Mouse (Mus musculus): Measurements from ENCODE around the gene Cuedc2. TPM values are rescaled to one million over a fixed set of nuclear protein-coding genes. Genes with fewer than 3 reads are reported as not detected.
A peak's percentile ranks its signal among the peaks of the same experiment; 100 is the strongest.

Gene Cuedc2
- polyA plus RNA-seq, 1 experiment from 2014 or later, result 126 TPM

GRCm38 (mm10) chr19:46290535-46291105, 47.9 kb downstream of the Cuedc2 start:
- H3K9ac ChIP-seq, result no peak overlapping the region
- no peak overlapping the region for H3K4me2 ChIP-seq (replicated peaks)
- no peak for ATAC-seq
- H3K27ac ChIP-seq, result no peak overlapping the region
- no peak overlapping the region for H3K4me3 ChIP-seq (replicated peaks)
- WGBS, result 60% methylated on average over 12 of the region's 12 CpGs
- no peaks in the 10 kb centered on the region for H3K27me3 ChIP-seq (replicated peaks)
- no peaks in the 10 kb centered on the region for H3K4me1 ChIP-seq (replicated peaks)
- H3K9me3 ChIP-seq, result no peaks in the 10 kb centered on the region
- H3K36me3 ChIP-seq, result peaks cover 11% of the 10 kb centered on the region; the same call in 1 of the 2 replicates

GRCm38 (mm10) chr19:46287566-46287965, 50.9 kb downstream of the Cuedc2 start:
- H3K4me1 ChIP-seq (replicated peaks), result no peaks in the 10 kb centered on the region

GRCm38 (mm10) chr19:46286926-46287325, 51.6 kb downstream of the Cuedc2 start:
- ATAC-seq, result no peak
- 88% methylated on average over 3 of the region's 3 CpGs for WGBS

More at GRCm38 (mm10) chr19:46287566-46287965, 50.9 kb downstream of the Cuedc2 start:
- peaks cover 32% of the 10 kb centered on the region for H3K36me3 ChIP-seq
- H3K4me3 ChIP-seq (replicated peaks), result no peak overlapping the region
- H3K4me2 ChIP-seq (replicated peaks), result no peak overlapping the region
- no peaks in the 10 kb centered on the region for H3K9me3 ChIP-seq
- no peaks in the 10 kb centered on the region for H3K27me3 ChIP-seq (replicated peaks)
- WGBS, result 89% methylated on average over 3 of the region's 3 CpGs
- no peak for ATAC-seq
- H3K27ac ChIP-seq, result no peak overlapping the region
- no peak overlapping the region for H3K9ac ChIP-seq

GRCm38 (mm10) chr19:46286047-46286446, 52.5 kb downstream of the Cuedc2 start:
- H3K36me3 ChIP-seq, result peaks cover 46% of the 10 kb centered on the region
- H3K9ac ChIP-seq, result no peak overlapping the region
- no peaks in the 10 kb centered on the region for H3K4me1 ChIP-seq (replicated peaks)
- no peak overlapping the region for H3K4me2 ChIP-seq (replicated peaks)
- no peaks in the 10 kb centered on the region for H3K9me3 ChIP-seq
- H3K4me3 ChIP-seq (replicated peaks), result no peak overlapping the region
- H3K27ac ChIP-seq, result no peak overlapping the region
- WGBS, result 88% methylated on average over 6 of the region's 6 CpGs
- no peak for ATAC-seq
- no peaks in the 10 kb centered on the region for H3K27me3 ChIP-seq (replicated peaks)

More at GRCm38 (mm10) chr19:46286926-46287325, 51.6 kb downstream of the Cuedc2 start:
- no peak overlapping the region for H3K4me2 ChIP-seq (replicated peaks)
- no peak overlapping the region for H3K9ac ChIP-seq
- H3K4me3 ChIP-seq (replicated peaks), result no peak overlapping the region
- H3K9me3 ChIP-seq, result no peaks in the 10 kb centered on the region
- H3K36me3 ChIP-seq, result peaks cover 38% of the 10 kb centered on the region
- H3K27ac ChIP-seq, result no peak overlapping the region
- no peaks in the 10 kb centered on the region for H3K27me3 ChIP-seq (replicated peaks)
- no peaks in the 10 kb centered on the region for H3K4me1 ChIP-seq (replicated peaks)

- WGBS, result 83% methylated on average over 7 of the region's 7 CpGs
- Histone ChIP-seq H3K27ac (no peak overlapping the region), H3K27me3 (replicated peaks) (no peaks in the 10 kb centered on the region), H3K4me1 (replicated peaks) (no peaks in the 10 kb centered on the region), H3K9me3 (no peaks in the 10 kb centered on the region), H3K9ac (no peak overlapping the region), H3K4me2 (replicated peaks) (no peak overlapping the region), H3K36me3 (peaks cover 46% of the 10 kb centered on the region), H3K4me3 (replicated peaks) (no peak overlapping the region)
- no peak for ATAC-seq
These were observed 52.9 kb downstream of the Cuedc2 start for GRCm38 (mm10) chr19:46285631-46286030.

GRCm38 (mm10) chr19:46284686-46285085, 53.8 kb downstream of the Cuedc2 start:
- 91% methylated on average over 4 of the region's 4 CpGs for WGBS
- H3K9ac ChIP-seq, result no peak overlapping the region
- no peaks in the 10 kb centered on the region for H3K27me3 ChIP-seq (replicated peaks)
- no peaks in the 10 kb centered on the region for H3K9me3 ChIP-seq
- H3K4me3 ChIP-seq (replicated peaks), result no peak overlapping the region
- H3K4me1 ChIP-seq (replicated peaks), result no peaks in the 10 kb centered on the region
- ATAC-seq, result no peak
- H3K27ac ChIP-seq, result no peak overlapping the region
- peaks cover 46% of the 10 kb centered on the region for H3K36me3 ChIP-seq
- H3K4me2 ChIP-seq (replicated peaks), result no peak overlapping the region

- ATAC-seq, result no peak
- Histone ChIP-seq H3K36me3 (peaks cover 52% of the 10 kb centered on the region), H3K27me3 (replicated peaks) (no peaks in the 10 kb centered on the region), H3K9ac (no peak overlapping the region), H3K27ac (no peak overlapping the region), H3K4me3 (replicated peaks) (no peak overlapping the region), H3K4me2 (replicated peaks) (no peak overlapping the region), H3K4me1 (replicated peaks) (no peaks in the 10 kb centered on the region), H3K9me3 (no peaks in the 10 kb centered on the region)
- WGBS, result 96% methylated on average over 11 of the region's 11 CpGs
These were observed 56.2 kb downstream of the Cuedc2 start for GRCm38 (mm10) chr19:46282081-46282849.

MicroRNA genes within 50 kb of the gene (microRNA counts, 519-probe panel; counts per million panel counts)
- microRNA mmu-miR-146b, result 2,630 counts per million, percentile 69 among the panel's probes with 10 or more counts

Other genes starting within 250 kb of the Cuedc2 start
- not detected in 2 replicates for gene Elovl3, start 206.8 kb downstream of the Cuedc2 start, polyA plus RNA-seq (2015; fragmentation: Nextera tagmentation; extraction: Ambion mirVana)
- not detected in 2 replicates for gene Pitx3, start 190.4 kb downstream of the Cuedc2 start, polyA plus RNA-seq (2015; fragmentation: Nextera tagmentation; extraction: Ambion mirVana)
- 49.6 and 50.0 TPM in 2 replicates for gene Gbf1, start 186.2 kb downstream of the Cuedc2 start, polyA plus RNA-seq (2015; fragmentation: Nextera tagmentation; extraction: Ambion mirVana)
- 10.0 and 10.3 TPM in 2 replicates for gene Nfkb2, start 34.4 kb downstream of the Cuedc2 start, polyA plus RNA-seq (2015; fragmentation: Nextera tagmentation; extraction: Ambion mirVana)
- 34.8 and 36.2 TPM in 2 replicates for gene Psd, start 11.5 kb downstream of the Cuedc2 start, polyA plus RNA-seq (2015; fragmentation: Nextera tagmentation; extraction: Ambion mirVana)
- 15.6 and 16.7 TPM in 2 replicates for gene Fbxl15, start 10.5 kb downstream of the Cuedc2 start, polyA plus RNA-seq (2015; fragmentation: Nextera tagmentation; extraction: Ambion mirVana)
- gene Mfsd13a, start 2.4 kb upstream of the Cuedc2 start, polyA plus RNA-seq (2015; fragmentation: Nextera tagmentation; extraction: Ambion mirVana), result 13.5 and 14.2 TPM in 2 replicates
- 1.1 and 1.7 TPM in 2 replicates for gene 2310034G01Rik, start 11.6 kb upstream of the Cuedc2 start, polyA plus RNA-seq (2015; fragmentation: Nextera tagmentation; extraction: Ambion mirVana)
- gene Actr1a, start 57.0 kb upstream of the Cuedc2 start, polyA plus RNA-seq (2015; fragmentation: Nextera tagmentation; extraction: Ambion mirVana), result 114 and 118 TPM in 2 replicates
- gene Sufu, start 58.2 kb upstream of the Cuedc2 start, polyA plus RNA-seq (2015; fragmentation: Nextera tagmentation; extraction: Ambion mirVana), result 20.7 and 21.4 TPM in 2 replicates
- gene Trim8, start 163.0 kb upstream of the Cuedc2 start, polyA plus RNA-seq (2015; fragmentation: Nextera tagmentation; extraction: Ambion mirVana), result 16.4 and 17.3 TPM in 2 replicates
- gene Arl3, start 234.5 kb upstream of the Cuedc2 start, polyA plus RNA-seq (2015; fragmentation: Nextera tagmentation; extraction: Ambion mirVana), result 69.9 and 72.4 TPM in 2 replicates
- gene Sfxn2, start 234.7 kb upstream of the Cuedc2 start, polyA plus RNA-seq (2015; fragmentation: Nextera tagmentation; extraction: Ambion mirVana), result 18.2 and 20.5 TPM in 2 replicates

Measured in intestine, embryonic 15.5 days (tissue).